Mouse (Mus musculus): ENCODE results near the gene Car7. TPM values are rescaled to one million over a fixed set of nuclear protein-coding genes. Genes with fewer than 3 reads are reported as not detected.

The Car7 gene
- total RNA-seq, 2 experiments from 2014 or later: not detected

Other genes starting within 250 kb of the Car7 start
- not detected in 2 replicates for gene Cmtm2a, start 241.5 kb upstream of the Car7 start, total RNA-seq (2015; ENCODE audit: low replicate concordance)
- not detected in 2 replicates for gene Cmtm2a, start 241.5 kb upstream of the Car7 start, total RNA-seq (2017; ENCODE audit: low replicate concordance)
- not detected in 2 replicates for gene Gm45711, start 224.6 kb upstream of the Car7 start, total RNA-seq (2015; ENCODE audit: low replicate concordance)
- gene Gm45711, start 224.6 kb upstream of the Car7 start, total RNA-seq (2017; ENCODE audit: low replicate concordance): not detected in 2 replicates
- not detected in 2 replicates for gene Cmtm1, start 224.5 kb upstream of the Car7 start, total RNA-seq (2015; ENCODE audit: low replicate concordance)
- gene Cmtm1, start 224.5 kb upstream of the Car7 start, total RNA-seq (2017; ENCODE audit: low replicate concordance): not detected in 2 replicates
- gene Gm11020, start 213.1 kb upstream of the Car7 start, total RNA-seq (2015; ENCODE audit: low replicate concordance): not detected in 2 replicates
- gene Gm11020, start 213.1 kb upstream of the Car7 start, total RNA-seq (2017; ENCODE audit: low replicate concordance): not detected in 2 replicates
- not detected in 2 replicates for gene Cmtm2b, start 212.5 kb upstream of the Car7 start, total RNA-seq (2015; ENCODE audit: low replicate concordance)
- not detected in 2 replicates for gene Cmtm2b, start 212.5 kb upstream of the Car7 start, total RNA-seq (2017; ENCODE audit: low replicate concordance)
- gene Cmtm3, start 195.3 kb upstream of the Car7 start, total RNA-seq (2015; ENCODE audit: low replicate concordance): 2.9 and 10.8 TPM in 2 replicates
- gene Cmtm3, start 195.3 kb upstream of the Car7 start, total RNA-seq (2017; ENCODE audit: low replicate concordance): 6.0 TPM in 1 of 2 replicates, not detected in the other
- 0.36 TPM in 1 of 2 replicates, not detected in the other for gene Cmtm4, start 138.9 kb upstream of the Car7 start, total RNA-seq (2015; ENCODE audit: low replicate concordance)
- gene Cmtm4, start 138.9 kb upstream of the Car7 start, total RNA-seq (2017; ENCODE audit: low replicate concordance): under 0.01 and 1.0 TPM in 2 replicates
- gene Dync1li2, start 91.6 kb upstream of the Car7 start, total RNA-seq (2015; ENCODE audit: low replicate concordance): 24.1 and 34.4 TPM in 2 replicates
- 62.9 and 69.6 TPM in 2 replicates for gene Dync1li2, start 91.6 kb upstream of the Car7 start, total RNA-seq (2017; ENCODE audit: low replicate concordance)
- gene Terb1, start 24.8 kb upstream of the Car7 start, total RNA-seq (2015; ENCODE audit: low replicate concordance): not detected in 2 replicates
- not detected in 2 replicates for gene Terb1, start 24.8 kb upstream of the Car7 start, total RNA-seq (2017; ENCODE audit: low replicate concordance)
- gene Nae1, start 52 bp upstream of the Car7 start, total RNA-seq (2015; ENCODE audit: low replicate concordance): 52.8 and 59.8 TPM in 2 replicates
- 57.4 and 77.1 TPM in 2 replicates for gene Nae1, start 52 bp upstream of the Car7 start, total RNA-seq (2017; ENCODE audit: low replicate concordance)
- gene Pdp2, start 56.8 kb downstream of the Car7 start, total RNA-seq (2015; ENCODE audit: low replicate concordance): 0.36 and 2.1 TPM in 2 replicates
- gene Pdp2, start 56.8 kb downstream of the Car7 start, total RNA-seq (2017; ENCODE audit: low replicate concordance): 1.2 and 1.7 TPM in 2 replicates
- gene Cdh16, start 89.7 kb downstream of the Car7 start, total RNA-seq (2015; ENCODE audit: low replicate concordance): not detected in 2 replicates
- not detected in 2 replicates for gene Cdh16, start 89.7 kb downstream of the Car7 start, total RNA-seq (2017; ENCODE audit: low replicate concordance)
- 2.2 TPM in 1 of 2 replicates, not detected in the other for gene Rrad, start 96.6 kb downstream of the Car7 start, total RNA-seq (2015; ENCODE audit: low replicate concordance)
- gene Rrad, start 96.6 kb downstream of the Car7 start, total RNA-seq (2017; ENCODE audit: low replicate concordance): not detected in 2 replicates
- gene Ciao2b, start 107.3 kb downstream of the Car7 start, total RNA-seq (2015; ENCODE audit: low replicate concordance): 9.7 and 18.9 TPM in 2 replicates
- gene Ciao2b, start 107.3 kb downstream of the Car7 start, total RNA-seq (2017; ENCODE audit: low replicate concordance): 8.1 and 10.8 TPM in 2 replicates
- gene Ces2a, start 199.3 kb downstream of the Car7 start, total RNA-seq (2015; ENCODE audit: low replicate concordance): not detected in 2 replicates
- gene Ces2a, start 199.3 kb downstream of the Car7 start, total RNA-seq (2017; ENCODE audit: low replicate concordance): not detected in 2 replicates

Data from erythroid progenitor cell, adult 5-6 weeks (primary cell).